Mouse (Mus musculus) left cerebral cortex, adult 11 months (tissue): Measurements from ENCODE around the gene Jup.

Experiments
- DNase-seq: peaks from one replicate; pipeline ENCODE4 v3.0.0; 2022; ENCODE audit warnings: low spot score

Jup gene

DNA sequence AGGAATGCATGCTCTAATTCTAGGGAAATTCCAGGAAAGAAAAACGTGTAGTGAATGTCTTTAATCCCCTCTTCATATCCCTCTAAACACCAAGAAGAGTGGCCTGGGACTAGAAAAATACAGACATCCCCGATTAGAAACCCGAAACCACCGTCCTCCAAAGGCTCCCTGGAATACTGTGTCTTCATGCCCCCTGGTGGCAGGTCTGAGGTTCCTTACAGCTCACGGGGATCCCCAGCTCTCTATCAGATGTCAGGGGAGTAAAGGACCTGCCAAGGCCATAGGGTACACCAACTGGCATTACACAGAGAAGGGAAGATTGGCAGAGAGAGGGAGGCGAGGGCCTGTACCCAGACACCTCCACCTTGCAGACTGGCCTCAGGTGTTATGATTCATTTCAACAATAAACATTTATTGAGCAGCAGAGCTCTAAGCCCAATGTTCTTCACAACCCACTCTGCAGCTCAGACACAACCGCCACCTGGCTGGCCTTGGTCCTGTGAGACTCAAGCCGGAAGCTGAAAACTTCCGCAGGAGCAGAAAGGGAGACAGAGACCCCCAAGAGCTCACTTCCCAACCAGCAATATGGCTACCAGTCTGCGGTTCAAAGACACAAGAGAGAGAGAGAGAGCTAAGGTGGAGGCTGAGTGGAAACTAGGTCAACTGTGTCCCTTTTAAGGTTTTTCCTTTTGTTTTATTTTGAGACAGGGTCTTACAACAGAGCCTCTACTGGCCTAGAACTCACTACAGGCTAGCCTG lies 10.7 kb upstream of the Jup start:
- DNase-seq, result no peak

DNA sequence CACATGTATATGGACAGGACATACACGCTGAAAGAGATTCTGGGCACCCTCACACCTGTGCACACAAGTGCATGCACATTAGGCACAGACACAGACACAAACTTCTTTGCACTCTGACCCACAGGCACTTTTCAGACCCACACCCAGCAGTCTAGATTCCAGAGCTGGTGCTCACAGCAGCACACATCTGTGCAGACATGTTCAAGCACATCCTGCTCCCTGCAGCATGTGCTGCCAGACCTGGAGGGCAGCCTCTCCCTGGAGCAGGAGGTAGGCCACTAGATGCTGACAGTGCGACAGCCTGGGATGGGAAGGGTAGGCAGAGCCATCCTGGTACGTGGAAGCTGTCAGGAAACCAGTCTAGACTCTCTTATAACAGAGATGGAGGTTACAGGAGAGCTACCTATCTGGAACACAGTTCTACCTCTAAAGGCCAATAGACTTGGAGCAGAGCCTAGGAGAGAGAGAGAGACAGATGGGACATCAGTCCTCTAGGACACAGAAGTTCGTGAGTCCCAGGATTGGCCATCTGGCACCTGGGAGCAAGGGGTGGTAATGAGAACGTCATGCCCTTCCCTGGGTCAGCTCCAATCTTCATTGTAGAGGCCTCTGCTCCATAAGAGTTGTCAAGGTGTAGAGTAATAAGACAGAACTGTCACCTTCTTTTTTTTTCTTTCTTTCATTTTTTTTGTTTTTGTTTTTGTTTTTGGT lies 9.6 kb upstream of the Jup start:
- no peak for DNase-seq

DNA sequence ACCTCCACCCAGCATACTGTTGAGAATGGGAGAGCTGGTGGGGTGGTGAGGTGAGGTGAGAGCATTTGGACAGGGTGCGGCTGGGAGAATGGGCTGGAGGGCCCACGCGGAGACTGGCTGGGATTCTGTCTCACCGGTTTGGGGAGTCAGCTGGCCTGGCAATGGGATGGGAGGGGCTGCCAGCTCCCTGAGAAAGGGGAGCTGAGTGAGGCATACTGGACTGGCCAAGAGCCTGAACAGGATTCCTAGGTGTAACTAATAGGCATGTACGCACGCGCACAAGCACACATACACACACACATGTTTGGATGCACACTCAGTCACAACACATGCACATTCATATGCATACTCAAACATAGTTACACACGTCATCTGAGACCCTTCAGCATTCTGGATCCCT lies 8.7 kb upstream of the Jup start:
- no peak for DNase-seq

DNA sequence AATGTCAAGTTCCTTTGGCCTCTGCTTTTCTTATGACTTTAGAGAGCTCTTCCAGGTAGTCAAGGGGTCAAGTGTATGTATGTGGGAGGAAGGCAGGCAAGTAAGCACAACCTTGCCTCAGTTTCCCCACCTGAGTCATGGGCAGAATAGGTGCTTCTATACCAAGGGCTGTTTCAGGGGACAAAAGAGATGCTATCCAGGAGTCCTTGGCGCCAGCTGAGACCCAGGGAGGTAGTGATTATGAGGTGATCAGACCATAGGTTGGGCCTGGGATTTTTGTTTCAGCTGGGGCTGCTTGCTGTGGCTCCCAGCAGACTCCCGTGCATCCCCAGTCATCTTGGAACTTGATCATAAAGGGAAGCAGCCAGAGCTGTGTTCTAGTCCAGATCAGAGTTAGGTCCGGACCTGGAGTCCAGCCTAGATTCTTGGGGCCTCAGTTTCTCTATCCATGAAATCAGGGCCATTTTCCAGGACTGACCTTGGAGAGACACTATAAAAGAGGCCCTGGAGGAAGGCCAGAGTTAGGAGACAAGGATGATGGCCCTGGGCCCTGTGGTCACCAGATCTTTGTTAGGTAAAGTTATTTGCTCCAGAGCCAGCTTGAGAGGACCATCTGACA lies 7.0 kb upstream of the Jup start:
- no peak for DNase-seq

DNA sequence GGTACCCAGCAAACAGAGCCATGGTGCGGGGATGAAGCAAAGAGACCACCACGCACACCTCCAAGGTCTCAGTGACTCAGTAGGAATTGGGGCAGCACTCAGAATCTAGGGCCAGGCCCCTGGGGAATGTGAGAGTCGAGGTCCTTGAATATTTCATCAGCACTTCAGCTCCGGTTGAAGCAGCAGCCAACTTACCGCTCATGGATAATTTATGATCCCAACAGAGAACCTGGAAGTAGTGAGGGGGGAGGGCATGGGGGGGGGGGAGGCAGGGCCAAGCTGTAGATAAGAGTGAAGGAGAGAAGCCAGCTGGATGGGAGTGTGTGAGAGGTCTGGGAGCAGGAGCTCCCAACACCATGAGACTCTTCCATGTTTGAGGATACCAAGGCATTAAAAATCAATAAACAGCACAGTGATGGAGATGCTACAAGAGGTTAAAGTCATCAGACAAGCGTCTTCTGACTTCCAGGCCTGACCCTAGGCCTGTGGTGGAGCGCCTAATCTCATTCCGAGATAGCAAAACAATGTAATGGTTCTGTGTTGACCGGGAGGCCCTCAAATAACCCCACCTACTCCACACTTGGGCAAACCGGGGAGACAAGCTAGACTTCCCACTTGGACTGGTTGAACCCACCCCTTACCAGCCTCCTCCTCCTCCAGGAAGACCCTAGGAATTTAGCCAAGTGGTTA lies 6.0 kb upstream of the Jup start:
- no peak for DNase-seq

DNA sequence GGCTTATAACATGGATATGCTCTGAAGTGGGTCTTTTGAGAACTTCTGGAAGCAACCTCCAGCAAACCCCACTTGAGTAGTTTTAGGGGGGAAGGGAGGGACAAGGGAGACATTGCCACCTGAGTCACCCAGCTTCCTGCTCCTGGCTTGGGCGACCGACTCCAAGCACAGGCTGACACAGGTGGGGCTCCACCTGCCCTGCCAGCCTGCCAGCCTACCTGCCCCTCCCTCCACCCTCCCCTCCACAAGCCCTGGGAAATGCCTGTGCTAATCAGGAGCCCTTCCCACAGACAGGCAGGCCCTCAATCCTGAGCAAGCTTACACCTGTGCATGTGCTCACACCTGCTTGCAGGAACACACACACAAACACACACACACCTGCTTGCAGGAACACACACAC lies 5.1 kb upstream of the Jup start:
- DNase-seq, result no peak

DNA sequence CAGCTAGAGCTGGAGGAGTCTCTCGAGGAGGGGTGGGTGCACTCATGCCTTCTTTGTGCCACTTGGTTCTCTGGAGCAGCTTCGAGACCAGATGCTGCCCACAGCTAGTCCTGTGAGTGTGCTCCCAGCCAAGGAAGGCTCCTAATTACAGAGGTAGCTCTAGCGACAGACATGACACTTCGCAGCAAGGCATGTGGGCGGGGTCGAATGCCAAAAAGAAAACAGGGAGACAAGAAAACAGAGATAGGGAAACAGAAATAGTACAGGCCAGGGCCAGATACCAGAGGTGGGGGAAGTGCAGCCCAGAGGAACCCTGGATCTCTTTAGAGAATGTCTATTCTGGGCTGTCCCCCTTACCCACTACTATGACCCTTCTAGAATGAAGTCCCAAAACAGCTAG lies 4.7 kb upstream of the Jup start:
- no peak for DNase-seq

DNA sequence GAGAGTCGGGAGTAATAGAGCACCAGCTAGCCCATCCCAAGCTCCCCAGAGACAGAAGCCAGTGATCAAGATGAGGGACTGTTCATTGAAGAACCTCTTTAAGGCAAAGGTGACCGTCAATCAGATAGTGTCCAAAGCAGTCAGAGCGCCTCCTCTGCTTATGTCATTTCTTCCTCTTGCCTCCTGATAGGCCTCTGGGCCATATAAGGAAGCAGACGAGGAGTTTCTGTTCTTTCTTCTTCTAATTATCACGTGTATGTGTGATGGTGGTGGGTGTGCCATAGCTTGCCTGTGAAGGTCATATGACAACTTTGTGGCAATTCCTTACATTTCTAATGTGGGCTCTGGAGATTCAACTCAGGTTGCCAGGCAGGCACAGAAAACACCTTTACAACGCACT lies 3.3 kb upstream of the Jup start:
- no peak for DNase-seq

DNA sequence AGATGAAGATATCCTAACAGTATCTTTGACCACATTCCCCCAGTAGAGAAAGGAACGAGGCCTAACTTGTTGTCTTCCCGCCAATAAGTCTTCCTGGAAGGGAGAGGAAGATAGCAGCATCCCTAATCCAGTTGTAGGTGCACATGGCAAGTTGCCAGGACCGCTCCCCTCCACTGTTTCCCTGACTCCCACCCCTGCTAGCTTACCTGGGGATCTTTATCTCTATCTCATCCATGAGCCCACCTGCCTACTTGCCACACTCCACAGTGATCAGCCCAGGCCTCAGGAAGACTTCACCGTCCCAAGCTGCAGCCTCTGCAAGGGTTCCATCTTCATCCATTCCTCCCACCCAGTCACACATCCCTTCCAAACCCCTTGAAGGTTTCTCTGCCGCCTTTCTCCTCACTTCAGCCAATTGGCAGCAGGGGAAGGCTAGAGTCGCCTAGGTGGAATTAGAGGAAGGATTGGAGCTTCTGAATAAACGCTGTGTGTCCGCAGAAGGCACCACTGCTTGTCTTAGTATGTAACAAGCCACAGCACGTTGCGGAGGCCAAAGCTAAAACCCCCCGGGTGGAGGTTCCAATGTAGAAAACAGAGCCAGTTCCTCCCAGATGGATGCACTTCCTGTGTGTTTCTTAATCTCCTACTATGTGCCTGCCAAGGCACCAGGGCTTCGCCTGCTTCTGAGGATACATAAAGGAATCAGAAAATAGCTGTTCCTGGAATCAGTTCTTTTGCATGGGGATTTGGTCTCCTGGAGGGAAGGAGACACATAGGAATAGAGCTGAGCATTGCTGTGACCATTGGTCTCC lies 2.4 kb upstream of the Jup start:
- no peak for DNase-seq

DNA sequence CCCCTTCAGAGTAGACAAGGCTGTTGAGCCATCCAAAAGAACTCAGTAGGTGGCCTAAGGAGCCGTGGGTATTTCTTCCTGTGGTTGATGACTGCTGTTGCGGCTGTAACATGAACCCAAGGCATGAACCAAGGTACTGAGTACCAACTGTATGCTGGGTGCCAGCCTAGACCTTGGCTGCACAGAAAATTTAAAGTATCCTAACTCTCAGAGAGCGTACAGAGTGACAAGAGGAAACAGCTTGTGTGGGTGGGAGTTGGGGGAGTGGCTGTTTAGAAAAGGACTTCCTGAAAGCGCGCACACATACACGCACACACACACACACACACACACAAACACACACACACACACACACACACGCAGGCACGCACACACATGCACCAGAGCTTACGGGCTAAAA lies 1.8 kb upstream of the Jup start:
- DNase-seq, result no peak

DNA sequence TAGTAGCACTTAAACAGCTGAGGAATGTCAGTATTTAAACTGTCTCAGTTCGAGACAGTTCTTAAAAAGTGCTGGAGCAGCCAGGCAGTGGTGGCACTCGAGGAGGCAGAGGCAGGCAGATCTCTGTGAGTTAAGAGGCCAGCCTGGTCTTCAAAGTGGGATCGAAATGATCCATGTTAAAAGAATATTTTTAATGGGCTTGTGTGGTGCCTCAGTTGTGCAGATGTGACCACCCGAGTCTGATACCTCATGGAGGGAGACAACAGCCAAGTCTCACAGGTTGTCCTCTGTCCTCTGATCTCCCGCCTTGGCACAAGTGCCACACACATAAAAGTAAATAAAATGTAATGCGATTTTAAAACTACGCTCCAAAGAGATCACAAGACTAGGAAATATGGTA lies 954 bp upstream of the Jup start:
- no peak for DNase-seq

DNA sequence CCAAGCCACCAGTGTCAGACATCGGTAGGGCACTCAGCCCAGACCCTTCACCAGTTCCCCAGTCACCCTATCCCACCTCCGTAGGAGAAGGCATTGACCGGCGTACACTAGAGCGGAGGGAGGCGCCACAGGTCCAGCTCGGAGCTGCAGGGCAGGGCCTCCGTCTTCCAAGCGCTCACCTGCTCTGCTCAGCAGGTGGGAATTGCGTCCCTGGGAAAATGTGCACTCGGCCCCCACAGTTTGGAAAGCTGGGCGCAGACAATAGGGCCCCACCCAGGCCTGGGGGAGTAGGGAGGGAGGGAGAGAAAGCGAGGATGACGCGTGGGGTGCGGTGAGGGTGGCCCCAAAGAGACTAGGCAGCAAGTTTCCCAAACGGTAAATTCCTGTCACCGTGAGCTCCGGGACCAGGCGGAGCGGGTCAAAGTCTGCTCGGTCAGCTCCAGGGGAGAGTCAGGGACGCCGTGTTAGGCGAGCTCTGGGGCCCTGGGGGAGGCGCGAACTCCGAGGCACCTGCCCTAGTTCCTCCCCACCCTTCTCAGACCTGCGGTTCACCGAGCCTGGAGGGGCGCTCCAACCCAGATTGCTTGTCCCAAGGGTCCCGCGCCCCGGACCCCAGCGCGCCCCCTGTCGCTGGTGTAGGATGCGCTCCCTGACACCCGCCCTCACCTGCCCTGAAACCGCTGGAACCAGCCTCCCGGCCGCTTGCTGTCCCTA lies 520 bp downstream of the Jup start:
- no peak for DNase-seq

DNA sequence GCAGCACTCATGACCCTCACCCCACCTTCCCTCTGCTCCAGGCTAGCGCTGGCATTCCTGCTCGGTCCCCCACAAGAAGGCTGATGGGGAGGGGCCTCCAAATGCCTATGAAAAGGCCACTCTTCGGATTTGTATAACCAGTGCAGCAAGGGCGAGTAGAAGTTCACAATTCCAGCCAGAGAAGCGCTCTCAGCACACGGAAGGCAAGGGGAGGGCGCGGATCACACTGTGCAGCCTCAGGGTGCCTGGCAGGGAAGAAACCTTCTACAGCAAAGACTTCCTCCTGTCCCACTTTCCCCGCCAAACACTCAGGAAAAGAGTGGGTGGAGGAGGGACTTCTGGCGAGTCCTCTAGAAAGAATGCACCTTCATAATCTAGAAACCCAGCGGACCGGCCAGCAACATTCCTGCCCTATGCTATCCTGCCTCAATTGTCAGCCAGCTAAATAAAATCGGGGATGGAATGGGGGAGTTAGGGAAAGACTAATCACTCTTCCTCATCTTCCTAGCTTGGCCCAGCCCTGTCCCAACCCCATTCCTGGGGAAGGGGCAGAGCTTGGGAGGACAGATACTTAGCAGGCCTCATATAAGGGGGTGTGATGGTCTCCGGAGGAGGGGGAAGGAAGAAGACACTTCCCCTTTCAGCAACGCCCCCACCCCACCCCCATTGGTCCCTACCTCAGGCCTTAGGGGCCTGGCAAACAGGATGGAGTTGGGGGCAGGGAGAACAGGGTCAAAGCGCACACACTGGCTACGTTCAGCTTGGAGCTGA lies 1.5 kb downstream of the Jup start:
- no peak for DNase-seq

DNA sequence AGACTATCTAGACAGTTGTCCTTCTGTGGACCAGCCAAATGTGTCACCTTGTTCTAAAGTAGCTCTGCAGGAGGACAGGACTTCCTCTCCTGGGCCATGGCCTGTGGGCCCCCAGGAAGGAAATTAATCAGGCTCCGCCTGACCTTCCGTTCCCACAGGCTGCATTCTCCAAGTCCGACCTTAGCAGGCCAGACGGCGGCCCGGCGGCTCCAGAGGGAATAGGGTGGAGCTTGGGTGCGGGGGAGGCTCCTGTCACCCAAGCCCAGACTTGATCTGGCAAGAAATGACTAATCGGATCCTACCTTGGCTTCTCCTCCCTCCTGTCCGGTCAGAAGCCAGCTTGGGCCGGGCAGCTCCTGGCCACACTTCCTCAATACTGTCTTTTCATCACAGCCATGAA lies 2.4 kb downstream of the Jup start:
- DNase-seq, result no peak

DNA sequence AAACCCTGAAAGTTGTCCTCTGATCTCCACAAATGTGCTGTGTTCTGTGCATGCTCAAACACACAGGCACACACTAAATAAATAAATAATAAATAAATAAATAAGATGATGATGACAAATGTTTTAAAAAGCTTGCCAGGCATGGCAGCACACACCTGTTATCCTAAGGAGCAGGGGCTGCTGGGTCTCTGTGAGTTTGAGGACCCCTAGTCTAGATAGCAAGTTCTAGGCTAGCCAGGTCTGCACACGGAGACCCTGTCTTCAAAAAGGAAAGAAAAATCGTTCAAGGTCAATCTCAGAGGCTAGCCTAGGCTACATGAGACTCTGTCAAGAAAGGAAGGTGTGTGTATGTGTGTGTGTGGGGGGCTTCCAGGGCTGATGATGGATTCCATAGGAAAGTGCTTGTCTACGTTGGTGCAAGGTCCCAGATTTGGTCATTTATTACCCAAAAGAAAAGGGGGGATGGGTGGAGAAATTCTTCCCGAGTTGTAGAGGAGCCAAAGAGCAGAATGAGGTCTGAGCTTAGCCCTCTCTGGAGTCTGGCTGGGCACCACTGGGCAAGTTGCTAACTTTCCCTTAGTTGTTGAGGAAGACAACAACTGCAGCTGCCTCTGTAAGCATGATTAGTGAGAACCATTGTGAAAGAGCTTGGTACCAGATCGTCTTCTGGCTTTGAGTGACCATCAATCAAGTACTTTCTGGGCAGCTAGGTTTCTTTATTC lies 3.0 kb downstream of the Jup start:
- DNase-seq, result no peak

DNA sequence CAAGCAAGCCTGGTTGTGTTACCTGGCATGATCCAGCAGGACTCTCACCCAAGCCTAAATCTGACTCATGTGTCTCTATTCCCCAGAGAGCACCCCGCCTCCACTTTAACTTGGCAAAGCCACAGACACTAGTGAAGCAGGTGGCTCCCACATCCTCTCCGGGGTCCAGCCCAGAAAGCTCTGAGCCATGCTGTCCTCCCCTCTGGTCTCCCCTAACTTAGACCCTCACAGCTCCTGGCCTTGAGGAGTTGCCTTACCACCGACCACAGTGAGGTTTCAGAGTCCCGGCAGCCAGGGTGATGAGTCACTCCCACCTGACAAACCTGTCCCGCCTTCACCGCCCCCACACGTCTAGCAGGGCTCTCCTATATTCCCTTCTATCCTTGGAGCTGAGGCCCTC lies 3.8 kb downstream of the Jup start:
- no peak for DNase-seq

DNA sequence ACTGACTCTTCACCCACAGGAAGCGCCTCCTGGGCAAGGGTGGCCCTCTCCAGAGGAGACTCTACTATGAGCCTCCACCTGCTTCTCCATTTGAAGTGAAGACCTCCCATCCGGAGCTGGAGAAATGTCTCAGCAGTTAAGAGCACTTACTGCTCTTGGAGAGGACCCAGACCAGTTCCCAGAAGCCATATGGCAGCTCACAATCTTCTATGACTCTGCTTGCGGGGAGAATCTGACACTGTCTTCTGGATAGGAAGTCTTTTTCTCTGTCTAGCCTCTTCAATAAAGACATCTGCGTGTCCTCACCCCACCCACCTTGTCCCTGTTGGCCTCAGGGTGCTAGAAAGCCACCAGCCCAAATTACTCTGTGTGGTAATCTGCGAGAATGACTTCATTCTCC lies 4.6 kb downstream of the Jup start:
- no peak for DNase-seq

DNA sequence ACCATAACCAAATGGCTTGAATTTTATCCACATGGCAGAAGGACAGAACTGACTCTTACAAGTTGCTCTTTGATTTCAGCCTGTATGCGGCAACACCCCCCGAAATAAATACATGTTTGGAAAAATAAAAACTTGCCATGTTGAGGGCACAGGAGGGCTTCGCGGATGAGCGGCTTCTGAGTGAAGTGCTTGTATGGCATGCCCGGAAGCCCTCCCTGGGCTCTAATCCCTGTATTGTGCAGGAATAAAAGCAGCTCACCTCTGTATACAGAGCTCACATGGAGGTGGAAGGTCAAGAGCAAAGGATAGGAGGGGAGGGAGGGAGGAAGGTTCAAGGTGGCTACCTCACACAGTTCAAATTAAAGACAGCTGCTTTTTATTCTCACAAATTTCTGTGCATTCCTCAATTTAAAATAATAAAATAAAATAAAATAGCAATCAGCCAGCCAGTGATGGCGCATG lies 5.6 kb downstream of the Jup start:
- no peak for DNase-seq

DNA sequence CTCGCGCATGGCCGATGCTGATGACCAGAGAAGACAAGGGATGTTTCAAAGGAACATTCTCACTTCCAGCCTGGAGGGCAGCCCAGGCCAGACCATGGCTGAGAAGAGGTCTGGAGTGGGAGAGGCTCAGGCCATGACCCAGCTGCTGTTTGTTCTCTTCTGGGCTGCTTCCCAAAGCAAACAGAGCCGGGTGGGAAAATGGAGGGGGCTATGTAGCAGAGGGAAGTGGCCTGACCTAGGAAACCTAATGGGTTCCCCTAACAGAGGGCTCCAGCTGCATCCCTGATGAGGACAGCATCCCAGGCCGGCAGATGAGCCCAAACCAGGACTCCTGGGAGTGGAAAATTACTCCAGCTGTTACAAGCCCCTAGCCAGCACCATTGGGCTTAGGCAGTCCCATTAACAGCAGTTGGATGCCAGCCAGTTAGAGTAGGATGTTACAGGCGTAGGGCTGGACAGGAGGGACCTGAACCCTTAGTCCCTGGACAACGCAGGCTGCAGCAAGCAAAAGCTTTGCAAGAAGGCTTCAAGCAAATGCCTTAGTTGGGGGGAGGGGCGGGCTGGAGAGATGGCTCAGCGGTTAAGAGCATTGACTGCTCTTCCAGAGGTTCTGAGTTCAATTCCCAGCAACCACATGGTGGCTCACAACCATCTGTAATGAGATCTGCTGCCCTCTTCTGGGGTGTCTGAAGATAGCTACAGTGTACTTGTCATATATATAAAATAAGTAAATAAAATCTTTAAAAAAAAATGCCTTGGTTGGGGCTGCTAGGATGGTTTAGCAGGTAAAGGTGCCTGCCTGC lies 6.3 kb downstream of the Jup start:
- DNase-seq, result no peak
